Mouse (Mus musculus) brain, embryonic 18.5 days (tissue): ENCODE measurements around the gene Ankrd13b.
"Not testable (repeated sequence)": the region's sequence is repeated elsewhere in the genome, so short reads cannot be mapped to it uniquely, and the experiment has no call there.

Experiments
- DNase-seq: peaks from one replicate; pipeline ENCODE4 v3.0.0-alpha.2; 2012; ENCODE audit warnings: low read depth, low spot score

Ankrd13b gene

DNA sequence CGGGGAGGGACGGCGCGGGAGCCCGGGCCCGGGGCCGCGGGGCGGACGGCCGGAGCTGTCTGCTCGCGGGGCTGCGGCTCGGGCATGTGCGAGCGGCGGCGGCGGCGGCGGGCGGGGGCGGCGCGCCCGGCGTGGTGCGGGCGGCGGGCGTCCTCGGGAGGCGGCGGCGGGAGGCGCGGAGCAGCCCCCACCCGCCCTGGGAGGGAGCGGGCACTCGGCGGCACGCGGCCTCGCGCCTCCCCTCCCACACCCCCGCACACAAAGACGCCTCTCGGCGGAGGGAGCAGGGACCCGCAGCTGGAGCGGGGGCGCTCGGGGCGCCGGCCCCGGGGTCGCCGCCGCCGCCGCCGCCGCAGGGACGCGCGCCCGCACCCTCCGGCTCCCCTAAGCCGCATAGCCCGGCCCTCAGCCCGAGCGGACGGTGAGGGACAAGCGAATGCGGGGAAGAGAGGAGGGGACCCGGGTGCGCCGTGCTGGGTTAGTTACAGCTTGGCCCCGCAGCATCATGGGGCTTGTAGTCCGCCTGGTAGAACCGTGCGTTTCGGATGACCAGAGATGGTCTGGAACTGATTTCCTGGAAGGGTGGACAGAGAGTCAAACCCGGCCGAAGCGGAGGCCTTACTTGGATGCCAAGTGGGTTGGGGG, at the start of gene Ankrd13b:
Ankrd13b (minus strand) TSS at position 88 of the 645 bp plus-strand sequence.
- DNase-seq: no peak

DNA sequence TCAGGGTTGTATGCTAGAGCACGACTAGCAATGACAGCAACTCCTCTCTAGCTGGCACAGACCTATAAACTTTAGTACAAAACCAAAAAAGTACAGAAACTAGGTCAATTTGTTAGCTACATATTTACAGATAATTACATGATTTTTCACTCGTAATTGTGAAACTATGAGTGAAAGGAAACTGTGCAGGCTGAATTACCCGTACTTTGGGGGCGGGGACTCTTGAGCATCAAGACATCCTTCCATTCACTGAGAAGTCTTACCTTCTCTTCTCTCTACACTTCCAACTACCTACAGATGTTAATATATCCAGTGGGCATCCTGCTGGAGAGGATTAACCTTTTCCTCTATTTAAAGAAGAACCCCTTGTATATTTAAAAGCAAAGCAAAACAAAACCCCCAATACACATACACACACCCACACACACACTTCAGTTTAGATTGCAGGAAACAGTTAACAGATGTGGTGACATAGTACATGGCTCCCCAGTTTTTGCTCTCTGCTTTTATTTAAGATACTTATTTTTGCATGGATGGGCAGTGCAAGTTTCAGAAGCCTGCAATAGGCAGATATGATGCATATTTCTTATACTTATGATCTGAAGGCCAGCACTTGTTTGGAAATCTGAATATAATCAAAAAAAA, 42.8 kb upstream of the Ankrd13b start:
- DNase-seq: no peak

DNA sequence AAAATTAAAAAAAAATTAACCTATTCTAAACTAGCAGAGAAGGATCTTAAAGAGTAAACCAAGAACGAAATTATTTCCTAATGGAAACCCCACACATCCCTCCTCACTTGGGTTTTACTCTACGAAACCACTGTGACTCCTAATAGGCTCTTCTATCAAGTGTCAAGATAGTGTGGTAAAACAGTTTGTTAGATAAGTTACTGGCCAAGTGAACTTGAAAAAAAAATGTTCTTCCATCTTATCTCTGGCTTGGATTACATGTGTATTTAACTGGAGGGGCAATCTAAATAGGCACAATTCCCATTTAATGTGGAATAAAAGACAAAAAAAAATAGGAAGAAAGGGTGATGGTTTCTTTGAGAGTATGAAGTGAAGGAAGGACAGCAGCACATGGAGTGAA, 41.4 kb upstream of the Ankrd13b start:
- DNase-seq: no peak

DNA sequence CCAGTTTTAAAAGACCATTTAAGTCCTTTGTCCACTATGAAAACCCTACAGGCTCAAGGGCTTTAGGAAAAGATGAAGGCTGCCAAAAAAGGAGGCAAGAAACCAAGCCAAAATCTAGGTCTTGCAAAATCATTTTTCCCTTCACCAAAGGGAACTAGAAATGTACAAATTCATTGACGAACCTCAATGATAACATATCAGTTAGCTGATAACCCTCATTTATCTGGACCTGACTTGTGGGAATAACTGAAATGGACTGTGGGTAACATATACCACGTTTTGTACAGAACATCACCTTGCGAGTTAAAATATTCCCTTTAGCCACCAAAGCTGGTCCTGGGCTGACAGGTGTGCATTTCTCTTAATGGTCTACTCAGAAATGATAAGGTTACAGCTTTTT, 40.2 kb upstream of the Ankrd13b start:
- DNase-seq: no peak

DNA sequence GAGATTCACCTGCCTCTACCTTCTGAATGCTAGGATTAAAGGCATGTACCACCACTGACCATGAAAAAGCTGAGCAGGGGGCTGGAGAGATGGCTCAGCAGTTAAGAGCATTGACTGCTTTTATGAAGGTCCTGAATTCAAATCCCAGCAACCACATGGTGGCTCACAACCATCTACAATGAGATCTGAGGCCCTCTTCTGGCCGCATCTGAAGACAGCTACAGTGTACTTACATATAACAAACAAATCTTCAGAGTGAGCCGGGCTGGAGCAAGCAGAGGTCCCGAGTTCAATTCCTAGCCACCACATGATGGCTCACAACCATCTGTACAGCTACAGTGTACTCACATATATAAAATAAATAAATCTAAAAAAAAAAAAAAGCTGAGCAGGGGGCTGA, 38.9 kb upstream of the Ankrd13b start:
- not testable (repeated sequence) for DNase-seq

DNA sequence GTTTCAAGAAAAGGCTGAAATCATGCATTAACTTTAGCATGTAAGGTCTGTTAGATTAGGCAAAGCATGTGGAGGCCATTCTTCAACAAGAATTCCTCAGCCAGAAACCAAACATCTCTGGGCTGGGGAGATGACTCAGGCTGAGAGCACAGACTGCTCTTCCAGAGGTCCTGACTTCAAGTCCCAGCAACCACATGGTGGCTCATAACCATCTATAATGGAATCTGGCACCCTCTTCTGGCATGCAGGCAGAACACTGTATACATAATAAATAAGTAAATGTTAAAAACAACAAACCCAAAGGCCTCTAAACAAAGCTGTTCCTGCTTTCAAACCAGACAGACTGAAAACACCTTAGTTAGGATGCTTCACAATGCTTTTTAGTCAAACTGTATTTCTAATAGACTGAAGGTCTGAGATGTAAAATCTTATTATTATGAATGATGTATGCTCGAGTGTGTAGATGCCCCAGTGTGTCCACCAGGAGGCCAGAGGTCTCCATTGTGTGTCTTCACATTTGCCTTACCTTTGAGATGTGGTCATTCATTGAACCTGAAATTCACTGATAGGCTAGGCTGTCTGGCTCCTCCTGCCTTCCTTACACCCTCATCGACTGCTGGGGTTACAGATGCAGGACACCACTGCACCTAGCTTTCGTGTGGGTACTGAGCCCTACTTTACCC, 36.5 kb upstream of the Ankrd13b start:
- DNase-seq: no peak

DNA sequence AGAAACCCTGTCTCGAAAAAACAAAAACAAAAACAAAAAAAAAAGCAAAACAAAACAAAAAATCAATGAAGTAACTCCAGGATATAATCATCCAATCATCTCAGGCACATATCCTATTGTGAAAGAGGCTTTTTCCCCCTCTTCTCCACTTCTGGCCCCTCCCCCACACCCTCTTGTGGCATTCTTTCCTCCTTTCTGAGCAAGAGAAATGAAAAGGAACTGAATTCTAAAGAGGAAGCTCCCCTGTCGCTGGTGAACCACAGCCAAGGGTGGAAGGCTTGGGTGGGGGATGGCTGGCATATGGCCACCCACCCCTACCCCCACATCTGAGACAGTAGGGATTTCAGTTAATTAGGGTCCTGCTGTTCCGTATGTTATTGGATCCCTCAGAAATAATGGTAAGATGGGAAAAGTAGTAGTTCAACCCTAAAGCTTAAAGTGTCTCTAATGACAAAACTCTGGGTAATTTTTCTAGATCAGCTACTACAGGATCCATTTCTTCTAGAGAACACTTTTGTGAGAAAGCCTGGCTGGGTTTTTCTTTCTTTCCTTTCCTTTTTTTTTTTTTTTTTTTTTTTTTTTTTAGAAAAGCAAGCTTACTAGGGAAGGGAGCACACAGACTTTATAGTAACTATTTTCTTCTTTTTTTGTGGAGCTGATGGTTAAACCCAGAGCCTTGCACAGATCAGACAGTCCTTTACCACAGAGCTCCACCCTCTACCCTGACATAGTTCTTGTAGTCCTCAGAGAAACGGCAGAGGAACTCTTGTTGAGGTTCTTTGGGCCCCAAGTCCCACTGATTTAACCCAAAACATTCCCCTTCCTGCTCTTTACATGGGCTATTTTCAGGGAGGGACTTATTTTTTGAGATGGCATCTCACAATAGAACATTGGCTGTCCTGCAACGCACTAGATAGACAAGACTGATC, 31.4 kb upstream of the Ankrd13b start:
- DNase-seq: no peak

DNA sequence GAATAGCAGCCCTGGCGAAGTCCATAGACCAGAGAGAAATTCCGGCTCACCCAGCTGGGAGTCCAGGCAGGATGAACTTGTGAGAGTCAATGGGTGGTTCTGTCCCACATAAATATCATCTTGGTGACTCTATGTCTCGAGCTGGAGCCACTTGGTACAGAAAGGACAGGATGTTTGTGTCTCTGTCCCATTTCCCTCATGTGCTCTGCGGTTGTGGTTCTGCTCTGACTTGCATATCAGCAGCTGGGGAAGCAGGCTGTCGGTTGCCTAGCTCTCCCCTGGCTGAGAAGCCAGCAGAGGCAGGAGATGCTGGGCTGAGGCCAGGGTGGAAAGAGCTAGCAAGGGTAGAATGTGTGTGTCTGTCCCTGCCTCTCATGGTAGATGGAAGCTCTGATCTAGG, 29.6 kb upstream of the Ankrd13b start, which contains the start of gene Gm10392:
Gm10392 (minus strand) TSS at position 156 of the 400 bp plus-strand sequence.
- no peak for DNase-seq

DNA sequence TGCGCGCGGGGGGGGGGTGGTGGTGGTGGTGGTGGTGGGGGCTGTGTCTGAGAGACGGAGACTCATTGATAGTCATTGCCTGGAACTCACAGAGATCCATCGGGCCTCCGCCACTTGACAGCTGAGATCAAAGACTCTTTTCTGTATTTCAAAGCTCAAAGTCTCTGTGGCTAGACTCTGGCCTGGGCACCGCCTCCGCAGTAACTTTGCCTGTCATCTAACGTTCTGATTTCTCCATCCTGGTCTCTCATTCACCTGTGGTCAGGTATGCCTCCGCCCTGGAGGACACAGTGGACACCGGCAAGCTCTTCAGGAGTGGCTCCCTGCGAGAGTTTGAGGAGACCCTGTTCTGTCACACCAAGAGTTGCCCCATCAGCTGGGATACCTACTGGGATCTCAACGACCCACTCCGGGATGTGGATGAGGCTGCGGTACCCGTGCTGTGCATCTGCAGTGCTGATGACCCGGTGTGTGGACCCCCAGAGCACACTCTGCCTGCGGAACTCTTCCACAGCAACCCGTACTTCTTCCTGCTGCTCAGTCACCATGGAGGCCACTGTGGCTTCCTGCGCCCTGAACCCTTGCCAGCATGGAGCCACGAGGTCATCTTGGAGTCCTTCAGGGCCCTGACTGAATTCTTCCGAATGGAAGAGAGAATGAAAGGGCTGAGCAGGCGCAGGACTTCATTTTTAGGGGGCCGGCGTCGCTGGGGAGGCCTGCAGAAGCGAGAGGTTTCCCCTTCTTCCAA, 28.7 kb upstream of the Ankrd13b start:
- DNase-seq: no peak

DNA sequence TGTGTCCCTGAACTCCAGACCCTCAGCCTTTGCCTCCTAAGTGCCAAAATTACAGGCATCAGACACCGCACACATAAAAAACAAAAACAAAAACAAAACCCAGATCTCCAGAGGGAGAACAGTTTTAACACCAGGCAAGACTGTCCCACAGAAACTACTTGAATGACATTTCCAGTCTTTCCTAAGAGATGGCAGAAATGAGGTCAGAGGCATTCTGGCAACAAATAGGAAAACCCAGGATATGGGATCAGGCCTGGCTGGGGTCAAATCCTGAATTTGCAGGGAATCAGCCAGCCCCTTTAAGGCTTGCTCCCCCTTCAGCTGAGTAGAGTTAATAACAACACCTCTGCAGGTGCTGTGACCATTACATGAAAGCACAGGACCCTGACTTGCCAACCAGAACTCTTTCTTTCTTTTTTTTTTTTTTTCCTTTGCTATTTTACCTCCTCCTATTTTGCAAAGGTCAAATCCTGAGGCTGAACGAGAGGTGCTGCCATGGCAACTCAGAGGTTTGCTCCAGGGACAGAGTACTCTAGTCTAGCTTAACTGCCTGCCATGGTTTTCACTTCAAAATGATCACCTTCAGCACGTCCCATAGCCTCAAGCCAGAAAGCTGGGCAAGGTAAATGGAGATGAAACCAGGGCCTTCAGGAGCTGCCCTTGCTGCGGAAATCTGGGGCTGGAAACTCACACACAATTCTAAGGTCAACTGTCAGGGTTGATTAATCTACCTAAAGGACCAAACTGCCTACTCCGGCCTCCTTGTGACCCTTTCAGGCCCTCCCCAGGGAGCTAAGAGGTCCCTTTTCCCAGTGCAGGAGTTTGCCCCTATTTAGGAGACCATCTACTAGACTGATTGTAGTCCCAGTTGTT, 27.3 kb upstream of the Ankrd13b start:
- no peak for DNase-seq

DNA sequence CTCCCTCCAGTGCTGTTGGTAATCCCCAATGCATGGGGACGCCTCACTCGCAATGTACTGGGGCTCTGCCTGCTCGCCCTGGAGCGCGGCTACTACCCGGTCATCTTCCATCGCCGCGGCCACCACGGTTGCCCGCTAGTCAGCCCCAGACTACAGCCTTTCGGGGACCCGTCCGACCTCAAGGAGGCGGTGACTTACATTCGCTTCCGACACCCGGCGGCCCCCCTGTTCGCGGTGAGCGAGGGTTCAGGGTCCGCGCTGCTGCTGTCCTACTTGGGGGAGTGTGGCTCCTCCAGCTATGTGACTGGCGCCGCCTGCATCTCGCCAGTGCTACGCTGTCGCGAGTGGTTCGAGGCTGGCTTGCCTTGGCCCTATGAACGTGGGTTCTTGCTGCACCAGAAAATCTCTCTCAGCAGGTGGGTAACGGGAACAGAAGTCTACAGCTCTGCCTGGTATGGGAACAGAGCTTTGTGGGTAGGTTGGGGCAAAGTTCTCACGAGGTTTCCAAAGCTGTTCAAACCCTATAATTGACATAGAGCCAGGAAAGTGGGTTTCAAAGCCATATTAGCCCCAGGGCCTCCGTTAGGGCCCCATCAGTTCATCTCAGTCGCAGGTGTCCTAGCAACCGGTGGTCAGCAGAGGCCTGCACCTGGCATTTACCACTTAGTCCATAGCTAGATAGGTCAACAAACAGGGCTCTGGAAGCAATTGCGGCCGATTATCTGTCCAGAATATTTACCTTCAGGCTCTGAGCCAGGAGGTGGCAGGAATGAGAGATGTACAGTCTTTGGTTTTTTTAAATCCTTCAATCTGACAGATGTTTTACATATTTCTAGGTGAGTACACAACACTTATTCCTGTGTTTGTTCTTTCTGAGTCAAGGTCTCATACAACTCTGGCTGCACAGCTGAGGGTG, 26.4 kb upstream of the Ankrd13b start, which contains the start of gene Trp53i13:
Trp53i13 (minus strand) TSS at position 344 of the 916 bp plus-strand sequence.
- no peak for DNase-seq

DNA sequence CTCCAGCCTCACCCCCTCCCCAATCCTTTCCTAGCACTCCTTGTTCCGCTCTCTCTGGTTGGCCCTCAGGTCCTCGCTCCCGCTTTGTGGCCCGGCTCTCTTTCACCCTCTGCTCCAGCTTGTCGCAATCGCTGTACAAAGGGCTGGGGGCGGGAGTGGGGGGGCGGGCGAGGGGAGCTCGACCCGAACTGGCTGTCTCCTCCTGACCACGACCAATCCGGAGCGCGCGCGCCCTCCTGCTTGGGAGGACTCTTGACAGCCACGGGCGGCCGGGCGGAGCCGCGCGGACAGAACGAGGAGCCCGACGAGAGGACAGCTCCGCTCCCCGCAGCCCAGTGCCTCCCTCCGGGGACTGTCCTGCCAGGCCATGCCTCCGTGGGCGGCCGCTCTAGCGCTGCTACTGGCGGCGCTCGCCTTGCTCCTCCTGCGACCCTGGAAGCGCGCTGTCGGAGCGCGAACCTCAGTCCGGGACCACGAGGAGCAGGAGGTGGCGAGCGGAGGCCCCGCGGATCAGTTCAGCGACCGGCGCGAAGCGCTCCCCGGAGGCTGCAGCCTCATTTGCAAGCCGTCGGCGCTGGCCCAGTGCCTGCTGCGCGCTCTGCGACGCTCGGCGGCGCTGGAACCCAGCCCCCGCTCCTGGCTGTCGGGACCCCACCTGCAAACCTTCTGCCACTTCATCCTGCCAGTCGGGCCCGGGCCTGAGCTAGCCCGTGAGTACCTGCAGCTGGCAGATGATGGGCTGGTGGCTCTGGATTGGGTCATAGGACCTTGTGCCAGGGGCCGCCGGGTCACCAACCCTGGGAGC, 25.6 kb upstream of the Ankrd13b start, which contains the start of gene Abhd15:
Abhd15 (plus strand) TSS at position 290 of the 805 bp plus-strand sequence.
- DNase-seq: no peak

DNA sequence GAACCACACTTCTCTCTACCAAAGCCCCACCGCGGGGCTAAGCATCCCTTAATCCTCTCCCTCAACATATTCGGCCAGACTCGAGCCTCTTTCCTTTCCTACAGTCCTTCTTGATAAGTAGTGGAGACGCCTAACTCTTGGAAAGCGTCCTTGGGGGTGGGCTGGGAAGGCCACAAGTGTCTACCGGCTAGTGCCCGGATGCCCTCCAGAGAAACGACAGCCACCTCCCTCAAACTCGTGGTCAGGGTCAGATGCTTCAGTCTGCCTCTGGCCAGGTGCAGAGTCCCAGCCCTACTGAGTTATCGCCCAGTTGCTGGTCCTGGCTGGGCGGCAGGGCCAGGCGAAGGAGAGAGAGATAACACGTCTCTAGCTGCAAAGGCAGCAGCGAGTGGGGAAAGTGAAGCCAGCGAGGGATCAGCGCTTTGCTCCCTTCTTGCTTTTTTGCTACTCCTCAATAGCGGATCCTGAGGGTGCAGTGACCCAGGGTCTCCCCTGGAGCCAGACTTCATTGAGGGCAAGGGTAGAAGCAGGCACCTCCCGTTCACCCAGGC, 24.9 kb upstream of the Ankrd13b start:
- DNase-seq: no peak

DNA sequence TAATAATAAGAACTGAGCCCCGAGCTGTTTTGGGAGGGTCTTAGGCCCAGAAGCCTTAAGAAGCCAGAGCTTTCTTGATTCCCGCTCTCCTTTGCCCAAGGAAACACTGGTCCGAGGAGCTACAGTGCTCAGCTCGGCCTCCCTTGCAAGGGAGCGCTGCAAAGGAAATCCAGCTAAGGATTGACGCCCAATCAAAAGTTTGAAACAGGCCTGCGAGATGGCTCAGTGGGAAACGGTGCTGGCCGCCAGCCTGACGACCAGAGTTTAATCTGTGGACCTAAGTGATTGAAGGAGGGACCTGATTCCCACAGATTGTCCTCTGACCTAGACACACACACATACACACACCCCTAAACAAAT, 24.3 kb upstream of the Ankrd13b start:
- DNase-seq: no peak

DNA sequence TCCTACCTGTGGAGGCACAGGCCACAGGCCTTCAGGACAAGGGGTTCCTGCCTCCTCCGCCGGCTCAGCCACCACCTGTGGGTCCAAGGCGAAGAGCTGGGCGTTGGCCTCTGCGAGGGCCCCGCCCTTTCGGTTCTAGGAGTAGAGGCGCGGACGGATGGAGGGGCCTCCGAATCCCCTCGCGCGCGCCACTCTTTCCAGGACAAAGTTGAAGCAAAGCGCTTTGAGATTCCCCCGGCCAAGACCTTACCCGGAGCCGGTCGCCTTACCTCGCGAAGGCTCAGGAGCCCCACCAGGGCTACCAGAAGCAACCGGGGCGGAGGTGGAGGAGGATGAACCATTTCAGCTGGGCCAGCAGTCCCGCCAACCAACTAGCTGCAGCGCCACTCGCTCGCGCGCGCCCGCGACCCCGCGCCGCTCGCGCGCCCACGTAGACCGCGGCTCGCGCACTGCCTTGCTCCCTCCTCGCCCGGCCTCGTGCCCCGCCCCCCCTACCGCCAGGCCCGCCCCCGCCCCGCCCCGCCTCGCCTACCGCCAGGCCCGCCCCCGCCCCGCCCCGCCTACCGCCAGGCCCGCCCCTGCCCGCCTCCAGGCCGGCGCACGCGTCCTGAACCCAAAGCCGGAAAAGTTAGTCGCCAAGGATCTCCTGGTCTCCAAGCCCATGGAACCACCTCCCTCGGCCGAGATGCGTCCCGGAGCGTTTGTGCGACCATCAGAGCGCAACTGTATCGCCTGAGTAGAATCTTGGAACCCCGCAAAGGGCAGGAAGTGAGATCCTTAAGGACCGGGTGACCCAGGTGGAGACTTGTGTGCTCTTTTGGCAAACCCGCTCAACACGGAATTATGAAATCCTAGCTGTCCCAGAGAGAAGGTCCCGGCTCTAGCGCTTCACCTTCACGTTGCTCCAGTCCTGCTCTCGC, 23.7 kb upstream of the Ankrd13b start:
- no peak for DNase-seq

DNA sequence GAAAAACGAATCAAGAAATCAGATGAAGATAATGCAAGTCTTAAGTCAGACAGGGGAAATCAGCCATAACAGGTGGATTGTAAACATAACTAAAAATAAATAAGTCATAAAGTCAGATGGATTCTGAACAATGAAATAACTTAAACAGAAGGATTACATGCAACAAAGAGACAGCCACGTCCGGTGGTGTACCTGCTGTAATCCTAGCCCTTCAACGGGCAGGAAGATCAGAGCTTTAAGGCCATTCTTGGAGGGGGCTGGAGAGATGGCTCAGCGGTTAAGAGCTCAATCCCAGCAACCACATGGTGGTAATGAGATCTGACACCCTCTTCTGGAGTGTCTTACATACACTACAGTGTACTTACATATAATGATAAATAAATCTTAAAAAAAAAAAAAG, 21.9 kb upstream of the Ankrd13b start:
- DNase-seq: no peak
